Mouse (Mus musculus) heart, postnatal 0 days (tissue): ENCODE data around the gene Pxylp1.

Source experiments
- CTCF ChIP-seq: IDR thresholded peaks from 2 replicates; pipeline ENCODE4 v1.5.1; 2016; ENCODE audit warnings: antibody characterized with exemption, control low read depth, low read depth
- EP300 ChIP-seq: IDR thresholded peaks from 2 replicates; pipeline ENCODE4 v1.6.1; 2016; ENCODE audit warnings: antibody characterized with exemption, low read depth

DNA sequence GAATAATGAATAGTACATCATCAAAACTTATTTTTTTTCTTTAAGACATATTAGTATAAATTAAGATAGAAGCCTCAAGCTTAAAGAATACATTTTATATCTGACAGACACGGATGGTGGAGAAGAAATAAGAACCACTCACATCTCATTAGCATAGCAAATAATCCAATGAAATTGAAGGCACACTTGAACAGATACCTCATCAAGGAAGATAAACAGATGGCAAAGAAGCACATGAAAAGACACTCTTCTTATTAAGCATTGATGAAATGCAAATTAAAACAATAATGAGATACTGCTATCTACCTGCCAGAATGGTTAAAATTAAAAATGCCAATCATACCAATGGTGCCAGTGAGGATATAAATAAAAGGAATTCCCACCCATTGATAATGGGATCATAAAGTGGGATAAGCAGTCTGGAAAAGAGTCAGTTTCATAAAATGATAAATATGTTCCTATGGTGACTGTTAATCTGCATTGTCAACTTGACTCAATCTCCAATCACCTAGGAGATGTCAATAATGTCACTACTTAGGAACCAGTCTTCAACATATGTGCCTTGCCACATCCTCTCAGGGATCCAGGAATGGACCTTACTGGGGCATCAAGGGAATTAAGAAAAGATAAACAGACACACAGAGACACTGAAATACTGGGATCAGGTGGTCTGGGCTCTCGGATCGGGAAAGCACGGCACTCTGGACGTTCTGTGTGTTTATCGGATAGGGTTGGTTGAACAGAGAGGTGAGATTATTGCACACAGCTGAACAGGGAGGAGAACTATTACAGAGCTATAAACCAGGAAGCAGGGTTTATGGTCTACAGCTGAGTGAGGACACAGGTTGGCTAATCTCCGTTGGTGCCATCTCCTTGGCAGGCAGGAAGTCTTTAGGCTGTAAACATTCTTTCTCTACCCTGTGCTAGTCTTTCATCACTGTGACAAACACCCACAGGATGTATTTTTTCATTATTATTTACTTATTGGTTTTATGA lies 12.2 kb upstream of the Pxylp1 start:
- TF ChIP-seq CTCF, result no peak
- TF ChIP-seq EP300, result no peak
